Mouse (Mus musculus): Measurements from ENCODE around the gene Pam16.

Gene Pam16

DNA sequence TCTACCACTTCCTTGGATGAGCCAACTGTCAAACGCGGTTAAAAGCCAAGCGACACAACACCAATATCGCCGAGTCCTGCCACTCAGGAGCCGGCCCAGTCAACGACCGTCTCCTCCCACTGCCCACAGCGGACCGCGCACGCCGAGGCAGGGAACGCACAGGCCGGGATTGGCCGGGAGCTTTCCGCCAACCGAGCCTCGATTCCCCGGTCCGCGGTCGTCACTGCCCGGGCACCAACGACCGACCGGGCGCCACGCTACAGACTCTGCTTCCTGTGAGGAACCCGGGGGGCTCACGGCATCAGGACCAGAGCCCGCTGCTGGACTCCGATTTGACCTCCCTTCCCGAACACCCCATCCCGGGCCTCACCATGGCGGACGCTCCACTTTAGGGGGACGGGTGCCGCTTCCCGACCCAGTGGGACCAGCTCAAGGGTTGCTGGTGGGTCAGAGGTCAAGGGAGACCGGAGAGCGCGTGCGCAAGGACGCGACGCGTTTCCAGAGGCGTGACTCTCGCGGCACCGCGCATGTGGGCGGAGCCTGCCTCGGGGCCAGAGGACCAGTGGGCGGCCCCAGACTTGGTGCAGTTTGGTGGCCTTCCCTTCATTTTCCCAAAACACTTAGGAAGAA is at the start of gene Pam16:
Gene Pam16, minus strand, starts transcription at position 508 of the 630 bp plus-strand sequence.
- no peaks in the 10 kb centered on the region for H3K9me3 ChIP-seq (ENCODE audit: low read length)
- peaks cover 82% of the 10 kb centered on the region for H3K4me1 ChIP-seq (replicated peaks; ENCODE audit: low read depth, low read length)
- H3K36me3 ChIP-seq (ENCODE audit: insufficient read depth, low read length) = peaks cover 62% of the 10 kb centered on the region
- peak within 1 kb of the TSS; percentile 92 for H3K4me3 ChIP-seq (replicated peaks; ENCODE audit: low read length)
- no peaks in the 10 kb centered on the region for H3K27me3 ChIP-seq (ENCODE audit: insufficient read depth, low read length)
- TF ChIP-seq POU5F1 (IDR thresholded peaks at IDR 0.05; ENCODE audit: borderline replicate concordance, low read length) = no peak
- no peak for TF ChIP-seq NANOG (IDR thresholded peaks at IDR 0.05; ENCODE audit: borderline replicate concordance, low read length)
- no peak for TF ChIP-seq CTCF (conservative IDR thresholded peaks at IDR 0.05; ENCODE audit: low read length)

DNA sequence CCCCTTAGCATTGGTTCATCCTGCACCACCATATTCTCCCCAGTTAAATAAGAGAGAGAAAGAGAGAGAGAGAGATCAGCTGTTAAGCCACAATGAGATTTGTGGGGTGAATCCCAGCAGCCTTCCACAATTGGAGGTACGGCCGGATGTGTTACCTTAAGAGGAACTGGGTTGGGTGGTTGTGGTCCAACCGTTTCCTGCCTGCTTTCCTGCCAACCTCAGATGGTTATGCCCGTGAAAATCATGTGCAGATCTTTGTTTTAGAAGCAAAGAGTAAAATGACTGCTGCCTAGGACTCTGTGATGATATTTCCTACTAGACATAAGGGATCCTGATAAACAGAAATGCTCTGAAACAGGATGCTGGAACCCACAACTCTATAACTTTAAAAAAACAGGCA is 49.3 kb upstream of the Pam16 start:
- no peak overlapping the region for H3K4me3 ChIP-seq (replicated peaks; ENCODE audit: low read length)
- H3K9me3 ChIP-seq (ENCODE audit: low read length) = peaks cover 4% of the 10 kb centered on the region; the same call in 1 of the 2 replicates
- H3K36me3 ChIP-seq (ENCODE audit: insufficient read depth, low read length) = peaks cover 57% of the 10 kb centered on the region
- TF ChIP-seq POU5F1 (IDR thresholded peaks at IDR 0.05; ENCODE audit: borderline replicate concordance, low read length) = no peak
- TF ChIP-seq NANOG (IDR thresholded peaks at IDR 0.05; ENCODE audit: borderline replicate concordance, low read length) = no peak
- no peak for TF ChIP-seq CTCF (conservative IDR thresholded peaks at IDR 0.05; ENCODE audit: low read length)
- peaks cover 21% of the 10 kb centered on the region for H3K4me1 ChIP-seq (replicated peaks; ENCODE audit: low read depth, low read length)
- H3K27me3 ChIP-seq (ENCODE audit: insufficient read depth, low read length) = no peaks in the 10 kb centered on the region

DNA sequence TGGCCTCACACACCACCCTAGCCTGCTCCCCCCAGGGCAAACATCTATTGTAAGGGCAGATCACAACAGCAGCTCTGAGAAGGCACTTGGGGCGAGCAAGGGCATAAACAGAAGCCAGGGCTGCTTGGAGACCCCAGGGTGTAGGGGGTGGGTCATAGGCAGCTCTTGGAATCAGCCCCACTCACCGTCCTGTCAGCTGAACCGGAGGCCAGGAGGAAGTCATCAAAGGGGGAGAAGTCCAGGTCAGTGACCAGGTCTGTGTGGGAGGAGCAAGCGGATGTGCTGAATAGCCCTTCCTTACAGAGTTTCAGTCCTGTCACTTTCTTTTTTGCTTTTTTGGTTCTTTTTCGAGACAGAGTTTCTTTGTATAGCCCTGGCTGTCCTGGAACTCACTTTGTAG is 45.5 kb upstream of the Pam16 start:
- TF ChIP-seq CTCF (conservative IDR thresholded peaks at IDR 0.05; ENCODE audit: low read length) (no peak), POU5F1 (IDR thresholded peaks at IDR 0.05; ENCODE audit: borderline replicate concordance, low read length) (no peak), NANOG (IDR thresholded peaks at IDR 0.05; ENCODE audit: borderline replicate concordance, low read length) (no peak)
- H3K9me3 ChIP-seq (ENCODE audit: low read length) = peaks cover 4% of the 10 kb centered on the region; the same call in 1 of the 2 replicates
- peaks cover 12% of the 10 kb centered on the region; the same call in 1 of the 2 replicates for H3K4me1 ChIP-seq (replicated peaks; ENCODE audit: low read depth, low read length)
- H3K4me3 ChIP-seq (replicated peaks; ENCODE audit: low read length) = no peak overlapping the region
- peaks cover 71% of the 10 kb centered on the region for H3K36me3 ChIP-seq (ENCODE audit: insufficient read depth, low read length)
- no peaks in the 10 kb centered on the region for H3K27me3 ChIP-seq (ENCODE audit: insufficient read depth, low read length)

DNA sequence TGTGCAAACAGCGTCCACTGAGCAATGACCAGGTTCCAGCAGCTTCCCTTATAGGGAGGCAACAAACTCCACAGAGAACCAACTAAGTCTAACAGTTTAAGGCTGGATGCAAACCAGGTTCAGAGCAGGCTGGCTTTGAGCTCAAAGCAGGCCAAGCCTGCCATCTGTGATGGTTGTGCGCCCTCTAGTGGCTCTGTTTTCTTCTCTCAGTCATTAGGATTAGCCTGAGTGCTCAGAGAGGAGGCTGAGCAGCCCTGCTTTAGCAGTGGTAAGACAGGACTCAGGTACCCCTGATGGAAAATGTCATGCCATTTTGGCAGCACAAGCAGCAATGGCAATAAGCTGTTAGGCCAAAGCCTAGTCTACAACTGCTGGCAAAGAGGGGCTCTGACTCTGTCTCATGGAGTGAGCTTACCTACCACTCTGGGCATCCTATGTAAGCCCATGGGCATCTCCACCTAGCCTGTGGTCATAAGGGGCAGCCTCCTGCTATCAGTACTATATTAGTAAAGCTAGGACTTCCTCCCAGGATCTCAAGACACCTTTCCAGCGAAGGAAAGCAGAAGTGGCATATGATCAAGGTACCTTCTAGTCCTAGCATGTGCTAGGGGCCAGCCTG is 42.5 kb upstream of the Pam16 start:
- Histone ChIP-seq H3K4me3 (replicated peaks; ENCODE audit: low read length) (no peak overlapping the region), H3K36me3 (ENCODE audit: insufficient read depth, low read length) (peaks cover 63% of the 10 kb centered on the region), H3K9me3 (ENCODE audit: low read length) (peaks cover 4% of the 10 kb centered on the region; the same call in 1 of the 2 replicates), H3K27me3 (ENCODE audit: insufficient read depth, low read length) (no peaks in the 10 kb centered on the region), H3K4me1 (replicated peaks; ENCODE audit: low read depth, low read length) (peaks cover 24% of the 10 kb centered on the region)
- TF ChIP-seq POU5F1 (IDR thresholded peaks at IDR 0.05; ENCODE audit: borderline replicate concordance, low read length) = no peak
- peak; percentile 74 for TF ChIP-seq CTCF (conservative IDR thresholded peaks at IDR 0.05; ENCODE audit: low read length)

DNA sequence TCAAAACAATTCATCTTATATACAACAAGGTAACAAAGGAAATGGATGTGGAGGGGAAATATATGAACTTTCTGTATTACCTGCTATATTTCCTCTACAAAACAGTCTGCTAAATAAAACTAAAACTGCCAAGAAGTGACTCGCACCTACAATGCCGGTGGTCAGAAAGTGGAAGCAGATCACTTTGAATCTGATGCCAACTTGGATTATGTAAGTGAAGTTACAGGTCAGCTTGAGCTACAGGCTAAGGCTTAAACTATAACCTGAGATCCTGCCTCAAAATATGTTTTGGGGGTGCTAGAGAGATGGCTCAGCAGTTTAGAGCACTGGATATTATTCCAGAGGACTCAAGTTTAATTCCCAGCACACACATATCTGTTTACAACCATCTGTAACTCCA is 40.9 kb upstream of the Pam16 start:
- Histone ChIP-seq H3K4me3 (replicated peaks; ENCODE audit: low read length) (no peak overlapping the region), H3K4me1 (replicated peaks; ENCODE audit: low read depth, low read length) (peaks cover 24% of the 10 kb centered on the region), H3K27me3 (ENCODE audit: insufficient read depth, low read length) (no peaks in the 10 kb centered on the region), H3K36me3 (ENCODE audit: insufficient read depth, low read length) (peaks cover 72% of the 10 kb centered on the region), H3K9me3 (ENCODE audit: low read length) (peaks cover 4% of the 10 kb centered on the region; the same call in 1 of the 2 replicates)
- no peak for TF ChIP-seq CTCF (conservative IDR thresholded peaks at IDR 0.05; ENCODE audit: low read length)
- no peak for TF ChIP-seq POU5F1 (IDR thresholded peaks at IDR 0.05; ENCODE audit: borderline replicate concordance, low read length)
- no peak for TF ChIP-seq NANOG (IDR thresholded peaks at IDR 0.05; ENCODE audit: borderline replicate concordance, low read length)

DNA sequence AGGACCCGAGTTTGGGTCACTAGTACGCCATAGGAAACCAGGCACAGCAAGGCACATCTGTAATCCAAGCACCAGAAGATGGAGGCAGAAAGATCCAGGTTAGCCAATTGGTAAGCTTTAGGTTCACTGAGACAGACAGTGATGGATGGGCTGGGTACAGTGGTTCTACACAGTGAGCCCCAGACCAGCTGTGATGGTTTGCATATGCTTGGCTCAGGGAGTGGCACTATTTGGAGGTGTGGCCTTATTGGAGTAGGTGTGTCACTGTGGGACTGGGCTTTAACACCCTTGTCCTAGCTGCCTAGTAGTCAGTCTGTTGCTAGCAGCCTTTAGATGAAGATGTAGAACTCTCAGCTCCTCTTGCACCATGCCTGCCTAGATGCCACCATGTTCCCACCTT is 39.0 kb upstream of the Pam16 start:
- no peak overlapping the region for H3K4me3 ChIP-seq (replicated peaks; ENCODE audit: low read length)
- peaks cover 62% of the 10 kb centered on the region for H3K36me3 ChIP-seq (ENCODE audit: insufficient read depth, low read length)
- H3K9me3 ChIP-seq (ENCODE audit: low read length) = no peaks in the 10 kb centered on the region
- TF ChIP-seq CTCF (conservative IDR thresholded peaks at IDR 0.05; ENCODE audit: low read length) = no peak
- no peak for TF ChIP-seq POU5F1 (IDR thresholded peaks at IDR 0.05; ENCODE audit: borderline replicate concordance, low read length)
- TF ChIP-seq NANOG (IDR thresholded peaks at IDR 0.05; ENCODE audit: borderline replicate concordance, low read length) = no peak
- peaks cover 35% of the 10 kb centered on the region for H3K4me1 ChIP-seq (replicated peaks; ENCODE audit: low read depth, low read length)
- no peaks in the 10 kb centered on the region for H3K27me3 ChIP-seq (ENCODE audit: insufficient read depth, low read length)

DNA sequence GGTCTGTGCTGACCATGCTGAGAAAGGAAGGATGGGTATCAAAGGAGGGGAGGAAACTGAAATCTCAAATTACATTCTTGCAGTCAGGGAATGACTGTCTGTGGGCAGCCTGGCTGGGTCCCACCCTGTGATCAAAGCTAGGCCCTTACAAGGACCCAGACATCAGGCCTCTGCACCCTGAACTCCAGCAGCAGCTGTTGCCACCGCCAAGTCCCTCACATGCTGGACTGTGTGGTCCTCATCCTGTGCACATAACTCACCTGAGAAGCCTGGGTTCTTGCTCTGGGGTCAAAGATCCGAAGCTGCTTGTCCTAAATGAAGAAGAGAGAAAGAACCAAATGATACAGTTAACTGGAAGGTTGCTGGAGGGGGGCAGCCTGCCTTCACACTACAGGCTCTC is 36.8 kb upstream of the Pam16 start:
- Histone ChIP-seq H3K36me3 (ENCODE audit: insufficient read depth, low read length) (peaks cover 47% of the 10 kb centered on the region), H3K27me3 (ENCODE audit: insufficient read depth, low read length) (no peaks in the 10 kb centered on the region), H3K4me1 (replicated peaks; ENCODE audit: low read depth, low read length) (peaks cover 49% of the 10 kb centered on the region), H3K4me3 (replicated peaks; ENCODE audit: low read length) (no peak overlapping the region), H3K9me3 (ENCODE audit: low read length) (no peaks in the 10 kb centered on the region)
- no peak for TF ChIP-seq NANOG (IDR thresholded peaks at IDR 0.05; ENCODE audit: borderline replicate concordance, low read length)
- TF ChIP-seq CTCF (conservative IDR thresholded peaks at IDR 0.05; ENCODE audit: low read length) = no peak
- TF ChIP-seq POU5F1 (IDR thresholded peaks at IDR 0.05; ENCODE audit: borderline replicate concordance, low read length) = no peak

DNA sequence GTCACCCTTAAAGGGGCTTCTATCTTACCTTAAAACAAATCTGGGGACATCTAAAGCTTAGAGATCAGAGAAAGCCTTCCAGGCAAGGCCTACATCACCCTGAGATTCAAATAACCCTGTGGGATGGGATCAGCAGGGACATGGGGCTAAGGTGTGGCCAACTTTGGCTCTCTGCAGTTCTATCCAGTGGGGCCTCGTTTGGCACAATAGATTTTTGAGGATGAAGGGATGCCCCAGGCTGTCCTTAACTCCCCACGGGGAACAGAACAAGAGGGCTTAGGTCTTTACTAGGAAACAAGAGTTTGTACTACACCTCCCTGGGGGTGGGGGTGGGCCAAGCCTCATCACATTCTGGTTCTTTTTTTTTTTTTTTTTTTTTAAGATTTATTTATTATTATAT is 34.5 kb upstream of the Pam16 start:
- TF ChIP-seq NANOG (IDR thresholded peaks at IDR 0.05; ENCODE audit: borderline replicate concordance, low read length) = no peak
- TF ChIP-seq CTCF (conservative IDR thresholded peaks at IDR 0.05; ENCODE audit: low read length) = no peak
- no peak for TF ChIP-seq POU5F1 (IDR thresholded peaks at IDR 0.05; ENCODE audit: borderline replicate concordance, low read length)
- Histone ChIP-seq H3K9me3 (ENCODE audit: low read length) (no peaks in the 10 kb centered on the region), H3K36me3 (ENCODE audit: insufficient read depth, low read length) (peaks cover 39% of the 10 kb centered on the region), H3K4me3 (replicated peaks; ENCODE audit: low read length) (peak overlapping the region; percentile 55), H3K27me3 (ENCODE audit: insufficient read depth, low read length) (no peaks in the 10 kb centered on the region), H3K4me1 (replicated peaks; ENCODE audit: low read depth, low read length) (peaks cover 63% of the 10 kb centered on the region)
